Mouse (Mus musculus): ENCODE data around the gene Ehf. TPM values are rescaled to one million over a fixed set of nuclear protein-coding genes. Genes with fewer than 3 reads are reported as not detected.

Gene Ehf
- polyA plus RNA-seq, 1 experiment = 82.3 TPM

DNA sequence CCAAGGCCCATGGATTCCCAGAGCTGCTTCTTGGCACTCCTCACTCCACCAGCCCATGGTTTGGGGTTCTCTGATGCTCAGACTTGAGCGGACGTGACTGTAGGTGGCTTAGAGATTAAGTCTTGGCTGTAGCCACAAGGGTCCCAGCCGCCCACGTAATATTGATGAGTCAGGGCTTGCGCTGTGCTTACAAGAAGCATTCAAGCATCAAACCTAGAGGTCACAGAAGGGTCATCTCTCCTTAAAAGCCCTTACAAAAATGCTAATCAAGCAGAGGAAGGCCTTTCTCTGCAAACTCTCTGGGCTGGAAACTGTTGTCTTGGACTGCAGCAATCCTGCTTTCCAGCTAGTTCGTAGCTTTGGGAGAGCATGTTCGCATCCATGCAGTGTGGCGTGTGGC, 88.2 kb downstream of the Ehf start:
- no peak for DNase-seq (ENCODE audit: low read depth)

DNA sequence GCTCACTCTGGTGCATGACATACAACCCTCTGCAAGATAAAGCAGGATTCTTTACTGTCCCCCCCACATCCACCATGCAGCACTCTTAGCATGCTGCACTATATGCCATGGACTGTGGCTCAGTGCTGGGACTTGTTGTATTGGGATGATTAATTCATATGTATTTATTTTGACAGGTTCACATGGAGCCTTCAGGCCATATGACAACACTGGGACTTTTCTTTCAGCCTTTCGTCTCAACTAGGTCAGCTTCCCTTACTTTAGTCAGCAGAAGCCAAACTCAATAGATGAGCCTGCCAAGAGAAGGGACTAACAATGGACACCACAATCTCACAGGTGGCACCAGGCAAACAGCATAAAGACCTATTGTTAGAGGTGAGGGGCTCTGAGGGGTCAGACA, 89.5 kb downstream of the Ehf start:
- DNase-seq (ENCODE audit: low read depth) = peak; percentile 95

Other genes with a start within 250 kb of the Ehf start
- 23.1 and 31.4 TPM in 2 replicates for gene Pdhx, start 229.8 kb downstream of the Ehf start, polyA plus RNA-seq (2012; rRNA removed)
- 32.6 and 34.4 TPM in 2 replicates for gene Apip, start 229.6 kb downstream of the Ehf start, polyA plus RNA-seq (2012; rRNA removed)
- 8.5 and 15.8 TPM in 2 replicates for gene Elf5, start 108.4 kb upstream of the Ehf start, polyA plus RNA-seq (2012; rRNA removed)
- gene Cat, start 181.9 kb upstream of the Ehf start, polyA plus RNA-seq (2012; rRNA removed) = 197 and 202 TPM in 2 replicates